Mouse (Mus musculus) forebrain, postnatal 0 days (tissue): ENCODE data around the gene Iqcb1. TPM values are rescaled to one million over a fixed set of nuclear protein-coding genes. Genes with fewer than 3 reads are reported as not detected.
"Not testable (repeated sequence)": the region's sequence is repeated elsewhere in the genome, so short reads cannot be mapped to it uniquely, and the experiment has no call there.

ENCODE experiments used
- ATAC-seq: fragments of 200-750 bp; cut with Nextera tagmentation; 2 replicates; pipeline ENCODE4 v1.8.0; 2017; ENCODE audit warnings: mild to moderate bottlenecking, moderate library complexity
- DNase-seq: peaks from one replicate; pipeline ENCODE4 v3.0.0-alpha.2; 2015
- H3K27ac ChIP-seq: fragments of 300-500 bp; sonication (generic); 2 replicates; pipeline ENCODE4 v1.5.1; 2014; ENCODE audit warnings: low read depth, mild to moderate bottlenecking, antibody characterized with exemption, low read length, moderate library complexity, mixed read lengths
- H3K27me3 ChIP-seq: fragments of 300-500 bp; sonication (generic); 2 replicates; pipeline ENCODE4 v1.6.1; 2014; ENCODE audit warnings: mild to moderate bottlenecking, low read length, mixed read lengths; ENCODE audit not compliant: insufficient read depth
- H3K36me3 ChIP-seq: fragments of 300-500 bp; sonication (generic); 2 replicates; pipeline ENCODE4 v1.6.1; 2014; ENCODE audit warnings: mild to moderate bottlenecking, moderate library complexity; ENCODE audit not compliant: insufficient read depth
- H3K4me1 ChIP-seq: fragments of 300-500 bp; sonication (generic); 2 replicates; pipeline ENCODE4 v1.6.1; 2014; ENCODE audit warnings: antibody characterized with exemption; ENCODE audit not compliant: insufficient read depth
- H3K4me2 ChIP-seq: fragments of 300-500 bp; sonication (generic); 2 replicates; pipeline ENCODE4 v1.6.1; 2014; ENCODE audit warnings: low read depth, mild to moderate bottlenecking, moderate library complexity
- H3K4me3 ChIP-seq: fragments of 300-500 bp; sonication (generic); 2 replicates; pipeline ENCODE4 v1.5.1; 2014; ENCODE audit warnings: low read depth, low read length, mixed read lengths
- H3K9ac ChIP-seq: fragments of 300-500 bp; sonication (generic); 2 replicates; pipeline ENCODE4 v1.6.1; 2014; ENCODE audit warnings: mild to moderate bottlenecking
- H3K9me3 ChIP-seq: fragments of 300-500 bp; sonication (generic); 2 replicates; pipeline ENCODE4 v1.6.1; 2016; ENCODE audit warnings: low read length
- CTCF ChIP-seq: sonication (generic); IDR thresholded peaks from 2 replicates; pipeline ENCODE4 v1.5.1; 2016; ENCODE audit warnings: antibody characterized with exemption, control low read depth, low read depth
- WGBS: fragments of 180-500 bp; shearing (Covaris S2); extraction: QIAGEN DNeasy Blood & Tissue Kit; methylation state at CpG from one replicate; pipeline ENCODE4 v1.1.7; 2014; 5-methylcytosine and 5-hydroxymethylcytosine counted together
- polyA plus RNA-seq: library from polyadenylated mRNA; unstranded; fragments of >200 nt; fragmentation: Nextera tagmentation; extraction: Ambion mirVana; gene quantifications from 2 replicates; pipeline ENCODE4 v1.2.1, GENCODE M21; 2015
- total RNA-seq: library from RNA; depleted of rRNA; stranded (reverse); fragments of >200 nt; gene quantifications from 2 replicates; pipeline ENCODE4 v1.2.3, GENCODE M21; 2014

The Iqcb1 gene
- total and polyA plus RNA-seq, 2 experiments from 2014 or later, result 26.0 to 66.0 TPM

- Histone ChIP-seq H3K9ac (no peak overlapping the region), H3K9me3 (no peaks in the 10 kb centered on the region), H3K4me1 (no peaks in the 10 kb centered on the region), H3K4me2 (no peak overlapping the region), H3K27me3 (no peaks in the 10 kb centered on the region), H3K27ac (no peak overlapping the region), H3K4me3 (no peak overlapping the region), H3K36me3 (no peaks in the 10 kb centered on the region)
- ATAC-seq, result no peak
- 8% methylated on average over 3 of the region's 3 CpGs for WGBS
- no peak for DNase-seq
- TF ChIP-seq CTCF, result no peak
Observed at GRCm38 (mm10) chr16:36821474-36821873, 6.7 kb upstream of the Iqcb1 start.

DNA sequence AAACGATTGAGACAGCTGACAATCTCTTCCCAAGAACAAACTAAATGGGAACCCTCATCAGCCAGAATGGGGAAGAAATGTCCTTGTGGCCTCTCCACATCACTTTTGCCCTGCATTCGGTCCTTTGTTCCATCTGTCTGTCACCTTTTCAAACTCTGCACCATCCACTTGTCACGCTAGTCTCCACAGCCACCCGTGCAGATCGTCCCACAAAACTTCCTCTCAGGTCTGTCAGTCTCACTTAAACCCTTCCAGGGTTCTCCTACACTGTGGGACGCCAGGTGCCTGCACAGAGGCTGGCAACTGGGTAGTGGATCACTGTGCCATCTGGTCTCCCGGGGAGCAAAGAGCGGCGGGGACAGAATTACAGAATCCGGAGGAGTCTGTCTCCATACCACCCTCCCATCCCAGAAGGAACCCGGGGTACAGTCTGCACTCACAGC lies 553 bp upstream of the Iqcb1 start:
- Histone ChIP-seq H3K9me3 (no peaks in the 10 kb centered on the region), H3K4me3 (peak overlapping the region; percentile 76), H3K9ac (peak overlapping the region; percentile 95; the same call in 1 of the 2 replicates), H3K36me3 (no peaks in the 10 kb centered on the region), H3K4me1 (peaks cover 11% of the 10 kb centered on the region), H3K27ac (no peak overlapping the region), H3K27me3 (peaks cover 3% of the 10 kb centered on the region; the same call in 1 of the 2 replicates), H3K4me2 (peak overlapping the region; percentile 82)
- ATAC-seq (no peak), DNase-seq (no peak)
- WGBS, result 5% methylated on average over 11 of the region's 11 CpGs
- TF ChIP-seq CTCF, result no peak

GRCm38 (mm10) chr16:36828820-36829219 lies 635 bp downstream of the Iqcb1 start:
- peak; percentile 24 for DNase-seq
- H3K9me3 ChIP-seq, result no peaks in the 10 kb centered on the region
- no peak for TF ChIP-seq CTCF
- H3K4me1 ChIP-seq, result peaks cover 11% of the 10 kb centered on the region
- H3K4me2 ChIP-seq, result peak overlapping the region; percentile 82
- H3K4me3 ChIP-seq, result peak overlapping the region; percentile 76
- WGBS, result 1% methylated on average over 11 of the region's 11 CpGs
- ATAC-seq, result peak; percentile 21; the same call in 1 of the 2 replicates
- peak overlapping the region; percentile 95 for H3K9ac ChIP-seq
- H3K27ac ChIP-seq, result no peak overlapping the region
- peaks cover 3% of the 10 kb centered on the region; the same call in 1 of the 2 replicates for H3K27me3 ChIP-seq
- H3K36me3 ChIP-seq, result no peaks in the 10 kb centered on the region

DNA sequence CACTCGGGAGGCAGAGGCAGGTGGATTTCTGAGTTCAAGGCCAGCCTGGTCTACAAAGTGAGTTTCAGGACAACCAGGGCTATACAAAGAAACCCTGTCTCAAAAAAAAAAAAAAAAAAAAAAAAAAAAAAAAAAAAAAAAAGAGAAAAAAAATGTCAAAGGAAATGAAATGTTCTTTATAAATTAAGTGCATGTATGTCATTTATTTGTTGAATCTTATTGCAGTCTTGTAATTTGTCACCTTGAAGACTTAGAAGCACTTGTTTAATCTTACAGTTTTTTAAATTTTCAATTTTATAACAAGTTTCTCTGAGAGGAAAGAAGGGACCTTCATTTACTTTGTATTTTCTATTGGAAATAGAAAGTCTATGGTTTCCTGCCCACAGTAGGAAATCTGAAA lies 18.7 kb downstream of the Iqcb1 start:
- not testable (repeated sequence) for H3K27me3 ChIP-seq, H3K4me3 ChIP-seq, H3K4me2 ChIP-seq, DNase-seq, H3K27ac ChIP-seq, H3K4me1 ChIP-seq, ATAC-seq, H3K9ac ChIP-seq, H3K9me3 ChIP-seq
- 97% methylated on average over 1 of the region's 1 CpGs for WGBS
- H3K36me3 ChIP-seq, result peaks cover 12% of the 10 kb centered on the region

DNA sequence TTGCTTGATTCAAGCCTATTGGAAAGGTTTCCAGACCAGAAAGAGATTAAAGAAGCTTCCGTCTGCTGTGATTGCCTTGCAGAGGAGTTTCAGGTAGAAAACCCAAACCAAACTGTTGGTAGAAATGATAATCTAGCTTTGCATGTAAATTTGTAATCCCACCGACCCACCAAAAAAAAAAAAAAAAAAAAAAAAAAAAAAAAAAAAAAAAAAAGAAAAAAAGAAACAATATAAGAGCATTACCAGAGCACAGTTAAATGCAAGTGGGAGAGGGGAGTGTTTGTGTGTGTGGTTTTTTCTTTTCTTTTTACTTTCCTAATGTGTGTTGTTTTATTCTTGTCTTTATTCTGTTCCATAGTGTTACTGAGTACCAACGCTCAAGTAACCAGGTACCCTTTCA lies 23.0 kb downstream of the Iqcb1 start:
- Histone ChIP-seq H3K27me3 (no peaks in the 10 kb centered on the region), H3K4me1 (no peaks in the 10 kb centered on the region), H3K27ac (no peak overlapping the region), H3K36me3 (peaks cover 15% of the 10 kb centered on the region), H3K4me2 (no peak overlapping the region), H3K9ac (no peak overlapping the region), H3K9me3 (no peaks in the 10 kb centered on the region), H3K4me3 (no peak overlapping the region)
- no peak for ATAC-seq
- WGBS, result 92% methylated on average over 3 of the region's 3 CpGs
- DNase-seq, result no peak
- no peak for TF ChIP-seq CTCF

DNA sequence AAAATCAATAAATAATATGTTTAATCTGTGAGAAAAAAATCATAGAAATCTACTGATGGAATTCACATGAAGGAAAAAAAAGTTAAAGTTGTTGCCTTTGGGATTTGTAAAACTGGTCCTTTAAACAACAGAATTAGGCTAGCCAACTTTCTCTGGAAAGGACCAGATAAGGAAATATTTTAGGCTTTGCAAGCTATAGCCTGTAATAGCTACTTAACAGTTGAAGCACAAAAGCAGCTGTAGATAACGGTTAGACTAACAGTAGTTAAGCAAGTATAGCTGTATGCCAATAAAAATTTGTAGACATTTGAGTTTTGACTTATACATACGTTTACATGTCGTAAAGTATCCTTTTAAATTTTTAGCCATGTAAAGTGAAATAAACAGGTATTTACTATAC lies 35.4 kb downstream of the Iqcb1 start:
- no peaks in the 10 kb centered on the region for H3K27me3 ChIP-seq
- H3K36me3 ChIP-seq, result peaks cover 20% of the 10 kb centered on the region
- no peak overlapping the region for H3K9ac ChIP-seq
- no peaks in the 10 kb centered on the region for H3K4me1 ChIP-seq
- no peak overlapping the region for H3K4me2 ChIP-seq
- no peak overlapping the region for H3K27ac ChIP-seq
- TF ChIP-seq CTCF, result no peak
- no peaks in the 10 kb centered on the region for H3K9me3 ChIP-seq
- 92% methylated on average over 3 of the region's 3 CpGs for WGBS
- H3K4me3 ChIP-seq, result no peak overlapping the region
- DNase-seq (no peak), ATAC-seq (no peak)

DNA sequence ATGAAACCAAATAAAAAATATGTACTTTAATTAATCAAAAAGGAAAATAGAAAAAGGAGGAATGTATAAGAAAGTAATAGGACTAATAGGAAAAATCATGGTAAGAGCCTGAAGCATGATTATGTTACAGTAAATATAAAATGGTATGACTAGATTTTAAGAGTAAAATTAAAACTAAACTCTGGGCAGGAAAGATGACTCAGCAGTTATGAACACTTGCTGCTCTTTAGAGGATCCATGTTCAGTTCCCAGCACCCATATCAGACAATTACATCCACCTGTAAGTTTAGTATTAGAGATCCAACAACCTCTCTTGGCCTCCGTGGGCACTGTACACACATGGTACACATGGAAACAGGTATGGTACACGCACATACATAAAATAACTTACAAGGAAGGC lies 41.3 kb downstream of the Iqcb1 start:
- Histone ChIP-seq H3K4me1 (peaks cover 5% of the 10 kb centered on the region), H3K27me3 (no peaks in the 10 kb centered on the region), H3K9ac (no peak overlapping the region), H3K4me3 (no peak overlapping the region), H3K9me3 (no peaks in the 10 kb centered on the region), H3K36me3 (peaks cover 35% of the 10 kb centered on the region), H3K4me2 (no peak overlapping the region), H3K27ac (no peak overlapping the region)
- DNase-seq, result no peak
- no peak for ATAC-seq
- TF ChIP-seq CTCF, result no peak
- 97% methylated on average over 2 of the region's 2 CpGs for WGBS
